Mouse (Mus musculus) liver (tissue): ENCODE data around the gene Cyp2d34.

ENCODE experiments used
- DNase-seq: peaks from one replicate; pipeline ENCODE4 v3.0.0-alpha.2; 2020; ENCODE audit warnings: mixed read lengths

The Cyp2d34 gene

GRCm38 (mm10) chr15:82620531-82621202 is at the start of gene Cyp2d34:
TSS of gene Cyp2d34 (minus strand) at chr15:82620946.
- DNase-seq, result no peak

DNA sequence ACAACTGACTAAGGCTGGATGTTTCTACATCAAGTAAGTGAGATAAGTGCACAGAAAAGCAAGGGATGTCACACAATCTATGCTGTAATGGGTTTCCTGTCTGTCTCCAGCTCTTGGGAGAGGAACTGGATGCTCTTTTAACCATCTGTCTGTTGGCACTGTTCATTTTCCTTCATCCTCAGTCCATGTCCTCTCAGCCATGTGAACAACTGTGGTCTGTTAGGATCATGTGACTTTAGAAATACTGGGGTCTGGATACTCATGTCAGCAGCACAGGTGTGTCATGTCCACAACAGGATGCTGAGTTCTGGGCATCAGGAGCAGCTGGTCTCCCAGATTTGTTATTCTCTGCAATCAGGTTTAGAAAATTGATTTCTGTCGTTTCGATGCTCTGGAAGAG is 35.6 kb upstream of the Cyp2d34 start:
- DNase-seq, result no peak

DNA sequence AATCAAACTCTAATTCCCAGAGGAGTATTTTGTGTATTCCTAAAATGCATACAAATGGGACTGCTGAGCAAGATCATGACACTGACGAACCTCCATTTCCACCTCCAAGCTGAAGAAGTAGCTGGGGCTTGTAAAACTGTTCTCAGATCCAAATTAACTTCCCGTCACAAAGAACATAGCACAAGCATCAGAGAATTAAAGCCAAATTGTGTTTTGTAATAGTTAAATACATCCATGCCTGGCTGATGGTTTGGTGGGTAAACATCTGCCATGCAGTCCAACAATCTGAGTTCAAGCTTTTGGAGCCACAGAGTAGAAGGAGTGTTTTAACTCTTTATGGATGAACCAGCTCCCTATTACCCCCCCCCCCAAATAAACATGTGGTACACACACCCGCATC is 23.6 kb upstream of the Cyp2d34 start:
- no peak for DNase-seq

DNA sequence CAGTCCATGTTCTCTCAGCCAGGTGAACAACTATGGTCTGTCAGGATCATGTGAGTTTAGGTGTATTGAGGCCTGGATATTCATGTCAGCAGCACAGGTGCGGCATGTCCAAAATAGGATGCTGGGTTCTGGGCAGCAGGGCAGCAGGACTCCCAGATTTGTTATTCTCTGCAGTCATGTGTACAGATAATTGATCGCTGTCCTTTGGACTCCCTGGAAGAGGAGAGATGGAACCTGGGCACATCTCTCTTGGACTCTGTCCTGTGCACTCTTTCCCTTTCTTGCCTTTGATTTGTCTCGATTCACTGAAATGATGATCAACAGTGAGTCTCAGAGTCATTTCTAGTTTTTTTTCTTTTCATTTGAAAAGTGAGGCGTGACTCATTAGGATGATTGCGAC is 23.0 kb upstream of the Cyp2d34 start:
- DNase-seq, result no peak

GRCm38 (mm10) chr15:82642771-82643170 is 22.0 kb upstream of the Cyp2d34 start:
- DNase-seq, result no peak

DNA sequence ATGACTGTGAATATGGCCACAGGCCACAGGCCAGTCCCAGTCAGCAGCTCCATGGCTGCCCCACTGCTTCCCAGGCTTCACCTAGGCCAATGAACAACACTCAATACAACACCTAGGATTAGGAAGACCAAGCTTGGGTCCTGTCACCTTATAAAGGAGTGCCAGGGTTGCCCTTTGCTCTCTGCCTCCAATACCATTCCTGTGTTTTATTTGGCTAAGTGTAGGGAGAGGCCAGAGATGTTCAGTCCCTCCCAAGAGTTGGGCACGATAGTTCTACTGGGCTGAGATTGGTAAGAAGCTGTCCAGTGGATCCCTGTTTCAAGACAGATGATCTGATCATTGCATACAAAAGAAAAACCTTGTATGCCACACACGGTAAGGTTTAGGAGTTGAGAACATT is 21.2 kb upstream of the Cyp2d34 start:
- DNase-seq, result no peak

- no peak for DNase-seq
Observed at GRCm38 (mm10) chr15:82641390-82641789, 20.6 kb upstream of the Cyp2d34 start.

DNA sequence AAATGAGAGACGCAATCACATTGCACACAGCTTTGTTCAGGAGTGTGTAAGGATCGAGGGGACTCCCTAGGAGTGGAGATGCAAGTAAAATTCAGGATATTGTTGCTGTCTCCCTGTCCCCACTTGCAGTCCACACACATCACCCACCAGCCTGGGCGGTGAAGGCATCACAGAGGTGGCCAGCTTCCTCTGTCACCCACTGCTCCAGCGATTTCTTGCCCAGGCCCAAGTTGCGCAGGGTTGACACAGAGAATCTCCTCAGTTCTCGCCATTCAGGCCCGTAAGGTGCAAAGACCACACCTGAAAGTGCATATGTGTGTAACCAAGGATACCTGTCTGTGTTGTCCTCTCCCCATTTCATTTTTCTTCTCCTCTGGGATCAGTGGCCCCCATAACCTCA is 19.5 kb upstream of the Cyp2d34 start:
- no peak for DNase-seq

GRCm38 (mm10) chr15:82637130-82638075 is 16.7 kb upstream of the Cyp2d34 start:
- no peak for DNase-seq

DNA sequence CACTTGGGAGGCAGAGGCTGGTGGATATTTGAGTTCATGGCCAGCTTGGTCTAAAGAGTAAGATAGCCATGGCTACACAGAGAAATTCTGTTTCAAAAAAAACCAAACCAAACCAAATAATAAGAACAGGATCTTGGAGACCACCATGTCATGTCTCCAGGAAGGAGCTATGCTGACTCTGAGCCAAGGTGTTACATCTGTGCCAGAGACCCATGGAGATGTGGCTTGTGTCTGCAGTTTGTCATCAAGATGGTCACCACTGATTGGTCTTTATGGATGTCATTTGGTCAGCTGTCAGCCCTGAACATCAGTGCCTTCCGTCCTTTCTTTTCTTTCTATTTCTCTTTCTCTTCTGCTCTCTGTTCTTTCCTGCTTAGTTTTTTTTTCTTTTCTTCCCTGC is 14.2 kb upstream of the Cyp2d34 start:
- DNase-seq, result no peak

DNA sequence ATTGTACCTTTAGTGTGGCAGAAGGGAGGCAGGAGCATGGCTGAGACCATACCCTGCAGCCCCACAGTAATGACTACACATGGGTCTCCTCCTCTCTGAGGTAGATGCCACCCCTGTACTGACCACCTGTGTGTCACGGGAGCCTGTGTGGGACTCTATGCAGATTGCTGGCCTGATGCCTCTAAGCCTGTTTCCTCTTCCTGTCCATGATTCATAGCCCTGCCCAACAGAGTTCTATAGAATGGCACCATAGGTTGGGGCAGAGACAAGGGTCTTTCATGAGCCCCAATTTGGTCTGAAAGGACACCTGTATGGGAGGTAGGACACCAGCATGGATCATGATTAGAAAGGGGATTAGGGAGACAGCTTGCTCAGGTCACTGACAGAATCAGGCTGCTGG is 1.2 kb upstream of the Cyp2d34 start:
- no peak for DNase-seq

DNA sequence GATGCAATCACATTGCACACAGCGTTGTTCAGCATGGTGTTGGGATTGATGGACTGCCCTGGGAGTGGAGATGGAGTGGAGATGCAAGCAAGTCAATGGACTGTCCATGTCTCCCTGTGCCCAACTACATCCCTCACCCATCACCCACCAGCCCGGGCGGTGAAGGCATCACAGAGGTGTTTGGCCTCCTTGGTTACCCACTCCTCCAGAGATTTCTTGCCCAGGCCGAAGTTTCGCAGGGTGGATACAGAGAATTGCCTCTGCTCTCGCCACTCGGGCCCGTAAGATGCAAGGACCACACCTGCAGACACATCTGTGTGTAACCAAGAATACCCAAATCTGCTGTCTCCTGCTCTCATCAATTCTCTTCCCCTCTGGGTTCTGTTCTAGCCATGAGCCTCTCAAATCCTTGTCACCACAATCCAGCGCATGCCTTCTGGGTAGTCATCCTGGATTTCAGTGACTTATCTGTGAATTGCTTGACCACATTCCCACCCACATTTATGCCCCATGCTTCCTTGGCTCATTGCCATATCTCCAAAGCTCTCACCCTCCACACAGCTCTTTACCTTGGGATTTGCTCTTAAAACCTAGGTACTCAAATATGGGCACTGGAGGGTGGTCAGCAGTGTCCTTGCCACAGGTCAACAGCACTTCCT is 2.3 kb downstream of the Cyp2d34 start:
- DNase-seq, result no peak

GRCm38 (mm10) chr15:82582621-82583020 is 38.1 kb downstream of the Cyp2d34 start:
- no peak for DNase-seq

DNA sequence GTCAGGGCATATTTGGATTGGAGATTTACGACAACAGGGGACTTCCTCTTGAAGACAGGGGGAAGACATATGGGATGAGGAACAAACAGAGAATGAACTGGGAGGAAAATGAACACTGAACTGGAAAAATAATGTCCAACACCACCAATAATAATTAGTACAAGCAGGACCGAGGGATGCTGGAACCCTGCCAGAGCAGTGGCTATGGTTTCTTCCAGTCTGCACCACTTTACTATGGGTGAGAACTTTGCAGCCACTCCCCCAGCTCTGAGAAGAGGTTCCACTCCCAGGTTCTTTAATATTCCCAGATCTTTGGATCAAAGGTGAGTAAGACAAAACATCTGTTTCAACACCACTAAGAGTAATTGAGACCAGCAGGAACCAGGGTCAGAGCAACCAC is 41.7 kb downstream of the Cyp2d34 start:
- DNase-seq, result no peak

DNA sequence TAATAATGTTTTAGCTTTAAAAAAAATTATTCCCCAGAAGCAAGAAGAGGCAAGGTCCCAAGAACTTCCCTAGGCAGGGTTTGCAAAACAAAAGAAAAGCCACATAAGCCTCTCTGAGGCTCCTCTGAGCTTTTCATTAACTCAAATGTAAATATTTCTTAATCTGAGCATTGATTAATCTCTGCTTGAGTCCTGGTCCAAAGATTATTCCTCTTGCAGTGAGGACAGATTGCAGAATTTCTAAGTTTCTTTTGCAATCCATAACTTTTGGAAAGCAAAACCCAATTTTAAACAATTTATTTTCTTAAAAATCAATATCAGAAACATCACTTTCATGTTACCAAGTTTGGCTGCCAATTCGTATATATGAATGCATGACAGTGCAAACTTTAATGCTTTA is 47.9 kb downstream of the Cyp2d34 start:
- no peak for DNase-seq
